Mouse (Mus musculus) cerebellum, adult 2 months (tissue): ENCODE measurements around the gene Ano4.

Experiments used
- CTCF ChIP-seq: fragments of 200-500 bp; IDR thresholded peaks from 2 replicates; pipeline ENCODE4 v1.5.1; 2011; ENCODE audit warnings: low read depth, mild to moderate bottlenecking, control low read depth, low read length, moderate library complexity, borderline replicate concordance; ENCODE audit not compliant: insufficient read depth
- POLR2A ChIP-seq: fragments of 200-500 bp; IDR thresholded peaks from 2 replicates; pipeline ENCODE4 v1.6.1; 2011; ENCODE audit warnings: low read length, control low read depth, borderline replicate concordance; ENCODE audit not compliant: insufficient read depth

- TF ChIP-seq CTCF (no peak), POLR2A (no peak)
These were observed 603 bp upstream of the Ano4 start for GRCm38 (mm10) chr10:89345196-89345533.
